Mouse (Mus musculus) heart, adult 2 months (tissue): ENCODE data around the gene Mta3.

Experiments used
- CTCF ChIP-seq: fragments of 200-600 bp; IDR thresholded peaks from 2 replicates; pipeline ENCODE4 v1.8.1; 2022; ENCODE audit warnings: antibody characterized with exemption, mild to moderate bottlenecking, moderate library complexity
- EP300 ChIP-seq: fragments of 200-500 bp; IDR thresholded peaks from 2 replicates; pipeline ENCODE4 v1.6.1; 2011; ENCODE audit warnings: low read depth, low read length, control low read depth; ENCODE audit not compliant: insufficient read depth
- POLR2A ChIP-seq: fragments of 200-500 bp; IDR thresholded peaks from 2 replicates; pipeline ENCODE4 v1.6.1; 2011; ENCODE audit warnings: mild to moderate bottlenecking, low read depth, low read length, control low read depth; ENCODE audit not compliant: insufficient read depth

- no peak for TF ChIP-seq CTCF
- no peak for TF ChIP-seq POLR2A
- no peak for TF ChIP-seq EP300
Measured at GRCm38 (mm10) chr17:83792388-83792787, 86.4 kb downstream of the Mta3 start.
